In genomic region chr19:10794916-10795315, GRCm38 (mm10) we compare ENCODE assay signal across 30 mouse cellular contexts. TPM values are rescaled to one million over a fixed set of nuclear protein-coding genes. Genes with fewer than 3 reads are reported as not detected.
A peak's percentile ranks its signal among the peaks of the same experiment; 100 is the strongest.
DNase-seq lines count a peak whose midpoint lies in the region; ATAC-seq and TF ChIP-seq lines count a peak whose summit lies in the region.
"Had no signal": no experiment of that assay in that cellular context is flagged by ENCODE, and none has a peak within 500 bp of the region (broad histone marks: within the 10 kb centered on the region; RNA-seq: fewer than 3 reads in every experiment).

No protein-coding gene starts in this region.

- WGBS in forebrain, postnatal 0 days: 48% methylated on average over 1 of the region's 1 CpGs
- 100% methylated on average over 1 of the region's 1 CpGs for WGBS in forebrain, embryonic 11.5 days

- DNase-seq in cerebellum, postnatal 10 days: no peak
- DNase-seq in cerebellum, adult 9-11 months: peak; percentile 45
- DNase-seq in cerebellum, adult 9-10 months: no peak
- no peak for DNase-seq in forebrain, postnatal 0 days
- no peak for DNase-seq in forebrain, embryonic 11.5 days (ENCODE audit: low spot score)
- peak; percentile 68 for DNase-seq in brain, adult 2 months (ENCODE audit: low read depth, low spot score)
- DNase-seq in frontal cortex, postnatal 14 days (ENCODE audit: low spot score in 2 of 2): no peak
- DNase-seq: adrenal gland, adult 2 months; adrenal gland, postnatal 14 days; gastrocnemius, postnatal 10 days; gastrocnemius, postnatal 36 days; heart, adult 2 months; heart, postnatal 14 days; heart, postnatal 4 days; kidney, adult 2 months had no signal

- 0 out of 2 replicates have a peak, but pooled peaks cover 2% of the 10 kb centered on the region for H3K4me1 ChIP-seq in forebrain, postnatal 0 days (ENCODE audit: insufficient read depth)
- H3K4me1 ChIP-seq in forebrain, embryonic 11.5 days (replicated peaks; ENCODE audit: control insufficient read depth, insufficient read depth, low read length): no peaks in the 10 kb centered on the region; the same call in 1 of the 2 replicates
- H3K4me1 ChIP-seq: embryonic facial prominence, embryonic 12.5 days; embryonic facial prominence, embryonic 15.5 days; forebrain, embryonic 13.5 days; heart, embryonic 13.5 days; hindbrain, embryonic 12.5 days had no signal

- no peak overlapping the region for H3K4me3 ChIP-seq in forebrain, postnatal 0 days (ENCODE audit: low read depth, low read length)
- no peak overlapping the region for H3K4me3 ChIP-seq in forebrain, embryonic 11.5 days (ENCODE audit: low read depth, low read length)
- H3K4me3 ChIP-seq: embryonic facial prominence, embryonic 12.5 days; embryonic facial prominence, embryonic 15.5 days; forebrain, embryonic 13.5 days; heart, adult 2 months; heart, embryonic 10.5 days; heart, embryonic 13.5 days; hindbrain, embryonic 12.5 days; hindbrain, embryonic 15.5 days had no signal

- no peak for TF ChIP-seq CTCF in forebrain, postnatal 0 days (IDR thresholded peaks at IDR 0.05; ENCODE audit: low read depth)

- no peaks in the 10 kb centered on the region for H3K27me3 ChIP-seq in forebrain, postnatal 0 days (ENCODE audit: insufficient read depth, low read length)
- H3K27me3 ChIP-seq in forebrain, embryonic 11.5 days (ENCODE audit: control insufficient read depth, insufficient read depth, low read length): no peaks in the 10 kb centered on the region
- H3K27me3 ChIP-seq: embryonic facial prominence, embryonic 12.5 days; embryonic facial prominence, embryonic 15.5 days; forebrain, embryonic 13.5 days; hindbrain, embryonic 12.5 days; hindbrain, embryonic 15.5 days had no signal

- H3K27ac ChIP-seq in forebrain, postnatal 0 days (ENCODE audit: low read depth, low read length): no peak overlapping the region
- H3K27ac ChIP-seq in forebrain, embryonic 11.5 days (ENCODE audit: low read depth, low read length): no peak overlapping the region
- H3K27ac ChIP-seq: embryonic facial prominence, embryonic 12.5 days; embryonic facial prominence, embryonic 15.5 days; forebrain, embryonic 13.5 days; heart, adult 2 months; heart, embryonic 10.5 days; heart, embryonic 13.5 days; hindbrain, embryonic 12.5 days; hindbrain, embryonic 15.5 days had no signal

- H3K9ac ChIP-seq in forebrain, postnatal 0 days: no peak overlapping the region
- no peak overlapping the region for H3K9ac ChIP-seq in forebrain, embryonic 11.5 days (ENCODE audit: low read length)
- H3K9ac ChIP-seq: embryonic facial prominence, embryonic 12.5 days; embryonic facial prominence, embryonic 15.5 days; forebrain, embryonic 13.5 days; heart, embryonic 13.5 days; hindbrain, embryonic 12.5 days; hindbrain, embryonic 15.5 days had no signal

- peak; percentile 42; the same call in 1 of the 2 replicates for ATAC-seq in cerebellum, adult (ENCODE audit: insufficient number of reproducible peaks, low FRiP score, low TSS enrichment)
- 0 out of 2 replicates have a peak, but pooled peaks have one; percentile 17 for ATAC-seq in forebrain, postnatal 0 days
- ATAC-seq in forebrain, embryonic 11.5 days (replicated peaks; ENCODE audit: low FRiP score): no peak
- ATAC-seq: forebrain, embryonic 13.5 days; intestine, postnatal 0 days; Patski had no signal

- H3K4me2 ChIP-seq in forebrain, postnatal 0 days (ENCODE audit: low read depth): no peak overlapping the region
- no peak overlapping the region for H3K4me2 ChIP-seq in forebrain, embryonic 11.5 days (ENCODE audit: low read depth, low read length, severe bottlenecking)
- H3K4me2 ChIP-seq: embryonic facial prominence, embryonic 12.5 days; embryonic facial prominence, embryonic 15.5 days; forebrain, embryonic 13.5 days; heart, embryonic 13.5 days; hindbrain, embryonic 12.5 days; hindbrain, embryonic 15.5 days had no signal

- no peaks in the 10 kb centered on the region for H3K9me3 ChIP-seq in forebrain, postnatal 0 days (ENCODE audit: low read length)
- H3K9me3 ChIP-seq in forebrain, embryonic 11.5 days (ENCODE audit: control insufficient read depth, low read length): no peaks in the 10 kb centered on the region
- H3K9me3 ChIP-seq: embryonic facial prominence, embryonic 12.5 days; embryonic facial prominence, embryonic 15.5 days; forebrain, embryonic 13.5 days; G1E; heart, embryonic 10.5 days; heart, embryonic 13.5 days; hindbrain, embryonic 12.5 days; hindbrain, embryonic 15.5 days had no signal

- H3K36me3 ChIP-seq in forebrain, postnatal 0 days (ENCODE audit: insufficient read depth): no peaks in the 10 kb centered on the region
- H3K36me3 ChIP-seq in forebrain, embryonic 11.5 days (ENCODE audit: control insufficient read depth, insufficient read depth, low read length): no peaks in the 10 kb centered on the region
- H3K36me3 ChIP-seq: embryonic facial prominence, embryonic 12.5 days; embryonic facial prominence, embryonic 15.5 days; G1E; heart, embryonic 10.5 days; heart, embryonic 13.5 days; hindbrain, embryonic 12.5 days; hindbrain, embryonic 15.5 days had no signal

RNA-seq across cellular contexts. Expression of gene Cd6, which starts 34.9 kb away (rescaled TPM):
- total RNA-seq in forebrain, postnatal 0 days (2014; rRNA removed): not detected in 2 replicates
- polyA plus RNA-seq in forebrain, postnatal 0 days (2015; fragmentation: Nextera tagmentation; extraction: Ambion mirVana): 0.05 TPM in 1 of 2 replicates, not detected in the other
- 0.28 TPM in 1 of 2 replicates, not detected in the other for polyA plus RNA-seq in forebrain, embryonic 11.5 days (2014; fragmentation: Nextera tagmentation; extraction: Ambion mirVana)
- total RNA-seq: adrenal gland, adult 2 months; gastrocnemius, adult 18-20 months had no signal
- polyA plus RNA-seq: embryonic facial prominence, embryonic 12.5 days; embryonic facial prominence, embryonic 15.5 days; forebrain, embryonic 13.5 days; G1E; heart, embryonic 10.5 days; hindbrain, embryonic 12.5 days had no signal

RNA-seq across cellular contexts. Expression of gene Slc15a3, which starts 44.6 kb away (rescaled TPM):
- 0.62 and 0.90 TPM in 2 replicates for total RNA-seq in forebrain, postnatal 0 days (2014; rRNA removed)
- polyA plus RNA-seq in forebrain, postnatal 0 days (2015; fragmentation: Nextera tagmentation; extraction: Ambion mirVana): 0.26 and 0.42 TPM in 2 replicates
- 0.19 and 0.20 TPM in 2 replicates for polyA plus RNA-seq in forebrain, embryonic 11.5 days (2014; fragmentation: Nextera tagmentation; extraction: Ambion mirVana)
- total RNA-seq: common myeloid progenitor, adult 5-6 weeks had no signal

RNA-seq across cellular contexts. Expression of gene Cd5, which starts 56.1 kb away (rescaled TPM):
- 0.10 TPM in 1 of 2 replicates, not detected in the other for total RNA-seq in forebrain, postnatal 0 days (2014; rRNA removed)
- polyA plus RNA-seq in forebrain, postnatal 0 days (2015; fragmentation: Nextera tagmentation; extraction: Ambion mirVana): 0.24 and 0.52 TPM in 2 replicates
- 0.05 TPM in 1 of 2 replicates, not detected in the other for polyA plus RNA-seq in forebrain, embryonic 11.5 days (2014; fragmentation: Nextera tagmentation; extraction: Ambion mirVana)
- total RNA-seq: common myeloid progenitor, adult 5-6 weeks; gastrocnemius, adult 18-20 months; granulocyte monocyte progenitor cell, adult 5-6 weeks had no signal
- polyA plus RNA-seq: forebrain, embryonic 13.5 days; G1E; intestine, embryonic 14.5 days; Patski had no signal

Comparison
In these comparisons a context has a peak if more than half of its experiments do, and no peak if none do; other contexts are left out.
1. DNase-seq: peak in cerebellum, adult 9-11 months (single experiment) and brain, adult 2 months (single experiment); none in cerebellum, postnatal 10 days (0 of 2), cerebellum, adult 9-10 months (single experiment), forebrain, postnatal 0 days (single experiment), forebrain, embryonic 11.5 days (single experiment) and frontal cortex, postnatal 14 days (0 of 2).